Mouse (Mus musculus) small intestine, adult 2 months (tissue): ENCODE measurements around the gene Tmem240.
A peak's percentile ranks its signal among the peaks of the same experiment; 100 is the strongest.

ENCODE experiments used
- CTCF ChIP-seq: fragments of 200-500 bp; IDR thresholded peaks from 2 replicates; pipeline ENCODE4 v1.5.1; 2012; ENCODE audit warnings: low read depth, mild to moderate bottlenecking, control low read depth, inconsistent platforms, low read length, moderate library complexity, mixed read lengths; ENCODE audit not compliant: insufficient replicate concordance, insufficient read length; ENCODE audit errors: extremely low read depth
- POLR2A ChIP-seq: fragments of 200-500 bp; IDR thresholded peaks from 2 replicates; pipeline ENCODE4 v1.6.1; 2012; ENCODE audit warnings: low read depth, mild to moderate bottlenecking, control low read depth, inconsistent platforms, low read length, moderate library complexity

DNA sequence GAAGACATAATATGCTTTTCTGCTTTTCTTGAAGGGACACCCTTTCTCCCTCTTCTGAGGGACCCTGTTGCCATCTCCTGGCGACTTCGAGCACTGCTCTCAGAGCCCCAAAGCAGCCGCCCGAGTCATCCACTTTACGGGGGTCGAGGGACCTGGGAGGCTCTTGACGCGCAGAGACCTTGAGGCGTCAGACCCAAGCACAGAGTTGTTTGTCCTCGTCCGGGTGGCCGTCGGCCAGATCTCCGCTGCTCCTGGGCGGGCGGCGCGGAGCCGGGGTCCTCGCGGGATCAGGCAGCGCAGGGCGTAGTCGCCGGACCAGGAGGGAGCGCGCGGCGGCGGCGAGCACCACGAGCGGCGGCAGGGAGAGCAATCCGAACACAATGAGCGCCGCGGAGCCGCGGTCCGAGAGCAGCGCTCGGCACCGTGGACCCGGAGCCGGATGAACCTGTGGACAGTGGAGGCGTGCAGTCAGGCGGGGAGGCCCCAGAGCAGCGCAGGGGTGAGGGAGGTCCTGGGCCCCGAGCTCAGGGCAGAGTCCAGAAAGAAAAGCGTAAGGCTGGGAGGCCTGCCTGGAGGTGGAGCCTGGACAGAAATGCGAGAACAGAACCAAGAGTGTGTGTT lies 49.6 kb downstream of the Tmem240 start:
- peak; percentile 80 for TF ChIP-seq CTCF
- TF ChIP-seq POLR2A, result peak; percentile 84
